Mouse (Mus musculus): ENCODE measurements at regions not wholly inside any gene's neighbourhood (a gene's known extent, or its start where the extent isn't known, plus 50 kb on each side); places are given as distances from the start of the nearest gene placed in this dataset.

GRCm38 (mm10) chr14:61665815-61666214, 58.6 kb downstream of the Kcnrg start:
- no peak for DNase-seq (ENCODE audit: extremely low read depth, insufficient read length, low spot score)

- DNase-seq (ENCODE audit: extremely low read depth, insufficient read length, low spot score) = no peak
These were observed 65.9 kb downstream of the Kcnrg start for GRCm38 (mm10) chr14:61673184-61673583.

GRCm38 (mm10) chr14:61678107-61678506, 70.8 kb downstream of the Kcnrg start:
- no peak for DNase-seq (ENCODE audit: extremely low read depth, insufficient read length, low spot score)

- peak; percentile 90 for DNase-seq (ENCODE audit: extremely low read depth, insufficient read length, low spot score)
These were observed 73.8 kb downstream of the Kcnrg start for GRCm38 (mm10) chr14:61680818-61681707.

GRCm38 (mm10) chr14:61681708-61682701, 74.7 kb downstream of the Kcnrg start:
- peak; percentile 95 for DNase-seq (ENCODE audit: extremely low read depth, insufficient read length, low spot score)

- peak; percentile 83 for DNase-seq (ENCODE audit: extremely low read depth, insufficient read length, low spot score)
These were observed 75.6 kb downstream of the Kcnrg start for GRCm38 (mm10) chr14:61682721-61683355.

GRCm38 (mm10) chr14:61683356-61683740, 76.1 kb downstream of the Kcnrg start:
- DNase-seq (ENCODE audit: extremely low read depth, insufficient read length, low spot score) = peak; percentile 58

- no peak for DNase-seq (ENCODE audit: extremely low read depth, insufficient read length, low spot score)
These were observed 76.6 kb downstream of the Kcnrg start for GRCm38 (mm10) chr14:61683791-61684411.

- DNase-seq (ENCODE audit: extremely low read depth, insufficient read length, low spot score) = no peak
These were observed 77.4 kb downstream of the Kcnrg start for GRCm38 (mm10) chr14:61684473-61685230.

- no peak for DNase-seq (ENCODE audit: extremely low read depth, insufficient read length, low spot score)
These were observed 78.1 kb downstream of the Kcnrg start for GRCm38 (mm10) chr14:61685231-61685800.

GRCm38 (mm10) chr14:61686101-61686691, 78.9 kb downstream of the Kcnrg start:
- no peak for DNase-seq (ENCODE audit: extremely low read depth, insufficient read length, low spot score)

- no peak for DNase-seq (ENCODE audit: extremely low read depth, insufficient read length, low spot score)
These were observed 79.6 kb downstream of the Kcnrg start for GRCm38 (mm10) chr14:61686821-61687341.

GRCm38 (mm10) chr14:61687346-61688012, 80.2 kb downstream of the Kcnrg start:
- no peak for DNase-seq (ENCODE audit: extremely low read depth, insufficient read length, low spot score)

- DNase-seq (ENCODE audit: extremely low read depth, insufficient read length, low spot score) = no peak
These were observed 80.8 kb downstream of the Kcnrg start for GRCm38 (mm10) chr14:61688013-61688520.

- DNase-seq (ENCODE audit: extremely low read depth, insufficient read length, low spot score) = no peak
These were observed 81.4 kb downstream of the Kcnrg start for GRCm38 (mm10) chr14:61688666-61689065.

- no peak for DNase-seq (ENCODE audit: extremely low read depth, insufficient read length, low spot score)
These were observed 82.0 kb downstream of the Kcnrg start for GRCm38 (mm10) chr14:61689281-61689680.

GRCm38 (mm10) chr14:61689776-61690175, 82.5 kb downstream of the Kcnrg start:
- DNase-seq (ENCODE audit: extremely low read depth, insufficient read length, low spot score) = no peak
